Mouse (Mus musculus) bone marrow macrophage, adult 2 months (primary cell): ENCODE measurements around the gene Cetn4. TPM values are rescaled to one million over a fixed set of nuclear protein-coding genes. Genes with fewer than 3 reads are reported as not detected.

Experiments
- H3K27ac ChIP-seq: 2 replicates; pipeline ENCODE4 v1.5.1; 2012; ENCODE audit warnings: low read depth, low read length; ENCODE audit not compliant: insufficient read depth
- H3K4me1 ChIP-seq: 2 replicates; pipeline ENCODE4 v1.6.1; 2012; ENCODE audit warnings: low read length; ENCODE audit not compliant: control insufficient read depth, insufficient read depth
- H3K4me3 ChIP-seq: 2 replicates; pipeline ENCODE4 v1.5.1; 2012; ENCODE audit warnings: mild to moderate bottlenecking, low read length, moderate library complexity; ENCODE audit not compliant: insufficient read depth
- CTCF ChIP-seq: IDR thresholded peaks from 2 replicates; pipeline ENCODE4 v1.5.1; 2012; ENCODE audit warnings: low read depth, mild to moderate bottlenecking, low read length, moderate library complexity
- POLR2A ChIP-seq: IDR thresholded peaks from 2 replicates; pipeline ENCODE4 v1.6.1; 2012; ENCODE audit warnings: mild to moderate bottlenecking, low read depth, low read length, borderline replicate concordance
- polyA plus RNA-seq: library from polyadenylated mRNA; stranded (reverse); fragments of >200 nt; gene quantifications from 2 replicates; pipeline ENCODE4 v1.2.4, GENCODE M21; 2012; ENCODE audit not compliant: missing spikeins, insufficient read depth, insufficient read length

Gene Cetn4
- polyA plus RNA-seq, 1 experiment, result 4.4 TPM

DNA sequence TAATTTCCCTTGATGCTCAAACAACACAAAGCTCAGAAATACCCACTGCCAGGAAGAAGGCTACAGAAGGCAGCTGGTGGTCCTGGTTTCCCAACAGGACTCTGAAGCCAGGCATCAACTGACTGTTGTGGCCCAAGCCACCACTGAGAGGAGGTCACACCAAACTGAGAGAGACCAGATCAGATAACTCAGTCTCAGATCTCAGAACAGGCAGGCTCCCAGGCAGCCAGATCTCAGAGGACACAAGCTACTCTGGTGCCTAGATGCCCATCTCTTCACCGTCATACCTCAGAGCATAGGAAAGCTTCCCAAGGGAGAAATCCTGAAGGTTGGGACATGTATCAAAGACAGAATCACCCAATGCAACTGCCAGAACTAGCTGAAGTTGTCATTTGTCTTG lies 32.3 kb downstream of the Cetn4 start:
- Histone ChIP-seq H3K4me1 (peaks cover 12% of the 10 kb centered on the region), H3K4me3 (no peak overlapping the region), H3K27ac (no peak overlapping the region)
- TF ChIP-seq CTCF (no peak), POLR2A (no peak)

GRCm38 (mm10) chr3:37274661-37275060 lies 37.8 kb downstream of the Cetn4 start:
- Histone ChIP-seq H3K27ac (no peak overlapping the region), H3K4me1 (0 out of 2 replicates have a peak, but pooled peaks cover 2% of the 10 kb centered on the region), H3K4me3 (no peak overlapping the region)
- TF ChIP-seq POLR2A, result no peak

DNA sequence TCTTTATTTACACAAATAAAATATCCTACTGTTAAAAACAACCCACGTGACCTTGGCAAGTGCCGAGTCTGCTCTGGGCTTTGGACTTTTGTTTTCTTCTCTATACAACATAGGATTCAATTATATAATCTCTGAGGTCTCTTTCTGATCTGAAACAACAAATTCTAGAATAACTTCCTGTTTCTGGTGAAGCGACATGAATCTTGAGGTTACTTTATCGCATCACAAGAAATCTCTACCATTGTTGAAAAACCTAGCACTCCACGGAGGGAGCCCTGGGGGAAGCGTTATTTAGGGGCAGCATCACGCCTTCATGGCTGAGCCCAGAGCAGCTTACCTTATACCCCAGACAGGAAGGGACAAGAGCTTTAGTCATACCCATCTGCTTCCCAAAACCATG lies 39.4 kb downstream of the Cetn4 start:
- no peak overlapping the region for H3K4me3 ChIP-seq
- no peak overlapping the region for H3K27ac ChIP-seq
- TF ChIP-seq CTCF (no peak), POLR2A (no peak)
- H3K4me1 ChIP-seq, result 0 out of 2 replicates have a peak, but pooled peaks cover 2% of the 10 kb centered on the region

DNA sequence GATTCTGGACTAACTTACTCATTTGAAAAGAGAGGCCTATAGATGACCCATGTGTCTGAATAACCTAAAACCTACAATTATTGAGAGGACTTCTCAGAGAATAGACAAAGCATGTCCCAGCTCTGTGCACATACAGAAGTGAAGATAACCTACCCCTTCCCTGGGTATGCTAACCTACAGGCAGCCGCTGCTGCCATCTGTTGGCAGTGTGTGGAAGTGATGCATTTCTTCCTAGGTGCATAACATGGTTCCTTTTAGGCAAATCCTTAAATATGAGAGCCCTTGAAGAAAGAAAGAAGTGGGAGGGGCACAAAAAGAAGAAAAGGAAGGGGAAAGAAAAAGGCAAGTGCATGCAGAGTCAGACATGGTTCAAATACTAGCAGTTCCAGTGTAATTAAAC lies 41.3 kb downstream of the Cetn4 start:
- H3K4me1 ChIP-seq, result 0 out of 2 replicates have a peak, but pooled peaks cover 2% of the 10 kb centered on the region
- no peak overlapping the region for H3K27ac ChIP-seq
- no peak for TF ChIP-seq POLR2A
- TF ChIP-seq CTCF, result peak; percentile 66
- H3K4me3 ChIP-seq, result no peak overlapping the region

DNA sequence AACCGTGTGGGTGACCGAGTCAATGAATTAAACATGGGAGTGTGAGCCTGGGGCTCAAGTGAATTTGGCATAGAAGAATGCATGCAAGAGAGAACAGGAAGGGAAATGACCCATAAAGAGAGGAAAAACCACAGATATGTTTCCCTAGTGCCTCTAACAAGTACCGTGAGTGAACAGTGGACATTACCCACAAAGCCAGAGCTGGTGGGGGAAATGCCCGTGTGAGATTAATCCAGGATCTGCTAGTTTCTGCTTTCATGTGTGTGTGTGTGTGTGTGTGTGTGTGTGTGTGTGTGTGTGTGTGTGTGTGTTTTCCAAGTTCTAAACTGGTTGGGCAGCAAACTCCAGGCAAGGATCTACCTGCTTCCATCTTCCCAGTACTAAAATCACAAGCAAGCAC lies 42.6 kb downstream of the Cetn4 start:
- TF ChIP-seq POLR2A (no peak), CTCF (no peak)
- H3K4me1 ChIP-seq, result 0 out of 2 replicates have a peak, but pooled peaks cover 2% of the 10 kb centered on the region
- H3K4me3 ChIP-seq, result no peak overlapping the region
- no peak overlapping the region for H3K27ac ChIP-seq

DNA sequence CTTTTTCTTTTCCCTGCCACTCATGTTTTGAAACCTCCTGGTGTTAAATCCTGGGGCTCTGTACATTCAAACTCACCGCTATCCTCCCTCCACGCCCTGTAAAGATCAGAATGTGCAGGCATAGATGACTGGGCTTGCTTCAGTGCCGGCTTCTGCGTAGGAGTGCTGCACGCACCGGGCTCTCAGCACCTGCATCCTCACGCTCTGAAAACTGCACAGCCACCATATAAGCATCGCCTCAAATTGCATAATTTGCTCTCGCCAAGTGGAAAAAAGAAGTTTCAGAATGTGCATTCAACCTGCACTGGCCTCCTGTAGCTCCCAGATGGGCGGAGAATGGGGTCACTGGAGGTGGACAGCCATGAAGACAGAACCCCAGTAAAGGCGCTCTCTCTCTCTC lies 44.2 kb downstream of the Cetn4 start:
- TF ChIP-seq CTCF (no peak), POLR2A (no peak)

GRCm38 (mm10) chr3:37259331-37259999 lies 53.0 kb downstream of the Cetn4 start:
- H3K4me3 ChIP-seq, result no peak overlapping the region
- H3K27ac ChIP-seq, result no peak overlapping the region
- TF ChIP-seq POLR2A (no peak), CTCF (no peak)
- H3K4me1 ChIP-seq, result no peaks in the 10 kb centered on the region

More for the DNA sequence above, 44.2 kb downstream of the Cetn4 start:
- Histone ChIP-seq H3K4me1 (0 out of 2 replicates have a peak, but pooled peaks cover 2% of the 10 kb centered on the region), H3K27ac (no peak overlapping the region), H3K4me3 (no peak overlapping the region)

GRCm38 (mm10) chr3:37257776-37258175 lies 54.7 kb downstream of the Cetn4 start:
- H3K4me3 ChIP-seq, result no peak overlapping the region
- no peaks in the 10 kb centered on the region for H3K4me1 ChIP-seq
- no peak overlapping the region for H3K27ac ChIP-seq
- TF ChIP-seq POLR2A (no peak), CTCF (no peak)

Other genes with a start within 250 kb of the Cetn4 start
- not detected in 2 replicates for gene Adad1, start 249.2 kb downstream of the Cetn4 start, polyA plus RNA-seq
- 0.93 TPM in 1 of 2 replicates, not detected in the other for gene Il2, start 186.7 kb downstream of the Cetn4 start, polyA plus RNA-seq
- gene Il21, start 80.1 kb downstream of the Cetn4 start, polyA plus RNA-seq, result not detected in 2 replicates
- 2.4 and 3.0 TPM in 2 replicates for gene Bbs12, start 154 bp downstream of the Cetn4 start, polyA plus RNA-seq
- gene Fgf2, start 35.6 kb upstream of the Cetn4 start, polyA plus RNA-seq, result 0.12 TPM in 1 of 2 replicates, not detected in the other
- 4.8 and 6.6 TPM in 2 replicates for gene Spata5, start 107.2 kb upstream of the Cetn4 start, polyA plus RNA-seq
- 9.1 and 10.8 TPM in 2 replicates for gene Nudt6, start 107.5 kb upstream of the Cetn4 start, polyA plus RNA-seq